Mouse (Mus musculus): ENCODE results near the gene Ass1. TPM values are rescaled to one million over a fixed set of nuclear protein-coding genes. Genes with fewer than 3 reads are reported as not detected.

Gene Ass1
- total and polyA plus RNA-seq, 3 experiments = not detected

- no peaks in the 10 kb centered on the region for H3K9me3 ChIP-seq (replicated peaks)
- TF ChIP-seq TAL1 (conservative IDR thresholded peaks at IDR 0.05; ENCODE audit: low read depth, low read length) (no peak), GATA2 (IDR thresholded peaks at IDR 0.05; ENCODE audit: borderline replicate concordance, low read depth, low read length) (no peak), POLR2AphosphoS5 (IDR thresholded peaks at IDR 0.05; ENCODE audit: insufficient replicate concordance, low read depth, low read length) (no peak), CTCF (IDR thresholded peaks at IDR 0.05; ENCODE audit: low read depth, low read length) (no peak)
- peaks cover 12% of the 10 kb centered on the region; the same call in 1 of the 2 replicates for H3K27me3 ChIP-seq (ENCODE audit: insufficient read depth, low read length)
- H3K36me3 ChIP-seq (replicated peaks) = no peaks in the 10 kb centered on the region
- no peaks in the 10 kb centered on the region; the same call in 1 of the 2 replicates for H3K4me1 ChIP-seq (ENCODE audit: insufficient read depth, low read depth, low read length)
- no peak for DNase-seq (ENCODE audit: low spot score)
- no peak for ATAC-seq (ENCODE audit: extremely low read depth, insufficient number of reproducible peaks, low FRiP score, poor library complexity, severe bottlenecking)
- no peak overlapping the region for H3K4me3 ChIP-seq (ENCODE audit: low read depth, low read length)
These were observed 32.3 kb upstream of the Ass1 start for GRCm38 (mm10) chr2:31437480-31438245.

GRCm38 (mm10) chr2:31439576-31439975 lies 30.4 kb upstream of the Ass1 start:
- ATAC-seq (ENCODE audit: extremely low read depth, insufficient number of reproducible peaks, low FRiP score, poor library complexity, severe bottlenecking) (no peak), DNase-seq (ENCODE audit: low spot score) (no peak)
- H3K27me3 ChIP-seq (ENCODE audit: insufficient read depth, low read length) = peaks cover 19% of the 10 kb centered on the region
- no peaks in the 10 kb centered on the region; the same call in 1 of the 2 replicates for H3K4me1 ChIP-seq (ENCODE audit: insufficient read depth, low read depth, low read length)
- TF ChIP-seq GATA2 (IDR thresholded peaks at IDR 0.05; ENCODE audit: borderline replicate concordance, low read depth, low read length) = no peak
- no peak for TF ChIP-seq CTCF (IDR thresholded peaks at IDR 0.05; ENCODE audit: low read depth, low read length)
- no peak for TF ChIP-seq POLR2AphosphoS5 (IDR thresholded peaks at IDR 0.05; ENCODE audit: insufficient replicate concordance, low read depth, low read length)
- no peak for TF ChIP-seq TAL1 (conservative IDR thresholded peaks at IDR 0.05; ENCODE audit: low read depth, low read length)
- no peaks in the 10 kb centered on the region for H3K36me3 ChIP-seq (replicated peaks)
- H3K9me3 ChIP-seq (replicated peaks) = no peaks in the 10 kb centered on the region
- no peak overlapping the region for H3K4me3 ChIP-seq (ENCODE audit: low read depth, low read length)

GRCm38 (mm10) chr2:31442480-31443160 lies 27.4 kb upstream of the Ass1 start:
- Histone ChIP-seq H3K4me3 (ENCODE audit: low read depth, low read length) (no peak overlapping the region), H3K27me3 (ENCODE audit: insufficient read depth, low read length) (peaks cover 22% of the 10 kb centered on the region), H3K9me3 (replicated peaks) (no peaks in the 10 kb centered on the region), H3K36me3 (replicated peaks) (no peaks in the 10 kb centered on the region), H3K4me1 (ENCODE audit: insufficient read depth, low read depth, low read length) (no peaks in the 10 kb centered on the region)
- ATAC-seq (ENCODE audit: extremely low read depth, insufficient number of reproducible peaks, low FRiP score, poor library complexity, severe bottlenecking) (no peak), DNase-seq (ENCODE audit: low spot score) (no peak)
- TF ChIP-seq GATA1 (IDR thresholded peaks at IDR 0.05; ENCODE audit: borderline replicate concordance, low read length) (no peak), GATA2 (IDR thresholded peaks at IDR 0.05; ENCODE audit: borderline replicate concordance, low read depth, low read length) (no peak), CTCF (IDR thresholded peaks at IDR 0.05; ENCODE audit: low read depth, low read length) (no peak), TAL1 (conservative IDR thresholded peaks at IDR 0.05; ENCODE audit: low read depth, low read length) (no peak), POLR2AphosphoS5 (IDR thresholded peaks at IDR 0.05; ENCODE audit: insufficient replicate concordance, low read depth, low read length) (no peak)

- Histone ChIP-seq H3K36me3 (replicated peaks) (no peaks in the 10 kb centered on the region), H3K4me3 (ENCODE audit: low read depth, low read length) (no peak overlapping the region), H3K27me3 (ENCODE audit: insufficient read depth, low read length) (peaks cover 15% of the 10 kb centered on the region), H3K4me1 (ENCODE audit: insufficient read depth, low read depth, low read length) (no peaks in the 10 kb centered on the region), H3K9me3 (replicated peaks) (no peaks in the 10 kb centered on the region)
- TF ChIP-seq TAL1 (conservative IDR thresholded peaks at IDR 0.05; ENCODE audit: low read depth, low read length) (no peak), GATA1 (IDR thresholded peaks at IDR 0.05; ENCODE audit: borderline replicate concordance, low read length) (no peak), POLR2AphosphoS5 (IDR thresholded peaks at IDR 0.05; ENCODE audit: insufficient replicate concordance, low read depth, low read length) (no peak), GATA2 (IDR thresholded peaks at IDR 0.05; ENCODE audit: borderline replicate concordance, low read depth, low read length) (no peak), CTCF (IDR thresholded peaks at IDR 0.05; ENCODE audit: low read depth, low read length) (no peak)
- ATAC-seq (ENCODE audit: extremely low read depth, insufficient number of reproducible peaks, low FRiP score, poor library complexity, severe bottlenecking) = no peak
- DNase-seq (ENCODE audit: low spot score) = no peak
These were observed 24.0 kb upstream of the Ass1 start for GRCm38 (mm10) chr2:31446036-31446435.

- no peak for ATAC-seq (ENCODE audit: extremely low read depth, insufficient number of reproducible peaks, low FRiP score, poor library complexity, severe bottlenecking)
- TF ChIP-seq POLR2AphosphoS5 (IDR thresholded peaks at IDR 0.05; ENCODE audit: insufficient replicate concordance, low read depth, low read length) (no peak), GATA2 (IDR thresholded peaks at IDR 0.05; ENCODE audit: borderline replicate concordance, low read depth, low read length) (no peak), CTCF (IDR thresholded peaks at IDR 0.05; ENCODE audit: low read depth, low read length) (no peak), GATA1 (IDR thresholded peaks at IDR 0.05; ENCODE audit: borderline replicate concordance, low read length) (no peak), TAL1 (conservative IDR thresholded peaks at IDR 0.05; ENCODE audit: low read depth, low read length) (no peak)
These were observed 23.6 kb upstream of the Ass1 start for GRCm38 (mm10) chr2:31446456-31446855.

GRCm38 (mm10) chr2:31447536-31447935 lies 22.5 kb upstream of the Ass1 start:
- Histone ChIP-seq H3K4me1 (ENCODE audit: insufficient read depth, low read depth, low read length) (no peaks in the 10 kb centered on the region), H3K4me3 (ENCODE audit: low read depth, low read length) (no peak overlapping the region), H3K36me3 (replicated peaks) (no peaks in the 10 kb centered on the region), H3K27me3 (ENCODE audit: insufficient read depth, low read length) (peaks cover 11% of the 10 kb centered on the region), H3K9me3 (replicated peaks) (no peaks in the 10 kb centered on the region)
- no peak for DNase-seq (ENCODE audit: low spot score)
- no peak for ATAC-seq (ENCODE audit: extremely low read depth, insufficient number of reproducible peaks, low FRiP score, poor library complexity, severe bottlenecking)
- no peak for TF ChIP-seq CTCF (IDR thresholded peaks at IDR 0.05; ENCODE audit: low read depth, low read length)
- TF ChIP-seq POLR2AphosphoS5 (IDR thresholded peaks at IDR 0.05; ENCODE audit: insufficient replicate concordance, low read depth, low read length) = no peak
- TF ChIP-seq GATA2 (IDR thresholded peaks at IDR 0.05; ENCODE audit: borderline replicate concordance, low read depth, low read length) = no peak
- TF ChIP-seq GATA1 (IDR thresholded peaks at IDR 0.05; ENCODE audit: borderline replicate concordance, low read length) = no peak
- no peak for TF ChIP-seq TAL1 (conservative IDR thresholded peaks at IDR 0.05; ENCODE audit: low read depth, low read length)

More at GRCm38 (mm10) chr2:31446456-31446855, 23.6 kb upstream of the Ass1 start:
- Histone ChIP-seq H3K36me3 (replicated peaks) (no peaks in the 10 kb centered on the region), H3K27me3 (ENCODE audit: insufficient read depth, low read length) (peaks cover 14% of the 10 kb centered on the region), H3K4me1 (ENCODE audit: insufficient read depth, low read depth, low read length) (no peaks in the 10 kb centered on the region), H3K9me3 (replicated peaks) (no peaks in the 10 kb centered on the region), H3K4me3 (ENCODE audit: low read depth, low read length) (no peak overlapping the region)
- no peak for DNase-seq (ENCODE audit: low spot score)
